Mouse (Mus musculus) ES-Bruce4 (cell line): ENCODE data around the gene Hus1. TPM values are rescaled to one million over a fixed set of nuclear protein-coding genes. Genes with fewer than 3 reads are reported as not detected.
A peak's percentile ranks its signal among the peaks of the same experiment; 100 is the strongest.

Experiments used
- H3K27ac ChIP-seq: 2 replicates; pipeline ENCODE4 v1.5.1; 2012; ENCODE audit warnings: low read length, inconsistent platforms; ENCODE audit not compliant: insufficient read depth
- H3K27me3 ChIP-seq: 2 replicates; pipeline ENCODE4 v1.6.1; 2012; ENCODE audit warnings: mild to moderate bottlenecking, low read length, inconsistent platforms; ENCODE audit not compliant: control insufficient read depth, poor library complexity, insufficient read depth, severe bottlenecking
- H3K36me3 ChIP-seq: 2 replicates; pipeline ENCODE4 v1.6.1; 2012; ENCODE audit warnings: inconsistent platforms, mild to moderate bottlenecking, low read length, moderate library complexity; ENCODE audit not compliant: control insufficient read depth, poor library complexity, insufficient read depth, severe bottlenecking
- H3K4me1 ChIP-seq: one replicate; pipeline ENCODE4 v1.8.1; 2011; ENCODE audit warnings: low read length; ENCODE audit not compliant: control insufficient read depth, insufficient read depth
- H3K4me3 ChIP-seq: 2 replicates; pipeline ENCODE4 v1.5.1; 2011; ENCODE audit warnings: low read depth, mild to moderate bottlenecking, low read length
- H3K9ac ChIP-seq: 2 replicates; pipeline ENCODE4 v1.6.1; 2012; ENCODE audit warnings: low read depth, mild to moderate bottlenecking, inconsistent platforms; ENCODE audit not compliant: poor library complexity, severe bottlenecking
- H3K9me3 ChIP-seq: replicated peaks from 2 replicates; pipeline ENCODE4 v1.6.1; 2012; ENCODE audit warnings: mild to moderate bottlenecking, low read length, inconsistent platforms; ENCODE audit not compliant: control insufficient read depth, poor library complexity, insufficient read depth, severe bottlenecking
- CTCF ChIP-seq: IDR thresholded peaks from one replicate; pipeline ENCODE4 v1.8.1; 2011; ENCODE audit warnings: low read depth, low read length
- EP300 ChIP-seq: IDR thresholded peaks from 2 replicates; pipeline ENCODE4 v1.6.1; 2011; ENCODE audit warnings: low read depth, low read length; ENCODE audit not compliant: insufficient read depth
- POLR2A ChIP-seq: IDR thresholded peaks from one replicate; pipeline ENCODE4 v1.8.1; 2011; ENCODE audit warnings: low read length; ENCODE audit not compliant: insufficient read depth
- polyA plus RNA-seq: library from polyadenylated mRNA; stranded (reverse); fragments of >200 nt; gene quantifications from 2 replicates; pipeline ENCODE4 v1.2.4, GENCODE M21; 2011; ENCODE audit warnings: low read depth; ENCODE audit not compliant: missing spikeins, insufficient read depth, insufficient read length

Hus1 gene
- polyA plus RNA-seq, 1 experiment, result 33.7 TPM

DNA sequence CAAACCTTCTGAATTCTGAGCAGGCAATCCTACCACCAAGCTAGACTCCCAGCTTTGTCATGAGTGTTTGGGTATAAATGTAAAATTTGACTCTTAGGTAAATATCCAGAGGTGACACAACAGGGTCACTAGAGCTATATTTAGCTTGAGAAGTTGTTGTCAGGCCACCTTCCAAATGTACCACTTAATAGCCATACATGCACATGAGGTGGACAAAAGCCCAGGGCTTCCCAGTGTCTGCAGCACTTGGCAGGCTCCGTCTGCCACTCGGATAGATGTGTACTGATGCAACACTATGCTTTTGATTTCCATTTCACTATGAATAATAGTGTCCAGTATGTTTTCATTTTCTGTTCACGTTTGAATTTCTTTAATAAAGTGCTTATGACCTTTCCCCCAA lies 14.2 kb upstream of the Hus1 start:
- Histone ChIP-seq H3K4me3 (no peak overlapping the region), H3K4me1 (no peaks in the 10 kb centered on the region), H3K9ac (no peak overlapping the region), H3K27ac (no peak overlapping the region), H3K36me3 (no peaks in the 10 kb centered on the region), H3K27me3 (no peaks in the 10 kb centered on the region), H3K9me3 (no peaks in the 10 kb centered on the region)
- TF ChIP-seq POLR2A (no peak), EP300 (no peak), CTCF (no peak)

DNA sequence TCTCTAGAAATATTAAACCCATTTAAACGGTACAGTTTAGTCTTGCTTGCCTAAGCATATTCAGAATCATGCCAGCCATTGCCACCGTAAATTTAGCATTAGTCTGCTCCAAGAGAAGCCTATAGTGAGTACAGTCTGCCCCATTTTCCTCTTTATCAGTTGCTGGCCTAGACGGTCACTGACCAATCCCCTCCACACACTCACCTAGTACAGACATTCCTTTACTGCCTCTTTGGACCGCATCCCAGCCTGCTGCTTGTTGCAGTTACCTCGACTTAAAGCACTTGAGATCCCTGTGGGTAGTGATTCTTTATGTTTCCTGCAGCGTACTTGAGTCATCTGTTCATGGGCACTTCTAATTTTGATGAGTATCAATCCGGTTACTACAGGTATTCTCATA lies 13.8 kb upstream of the Hus1 start:
- no peak overlapping the region for H3K27ac ChIP-seq
- H3K4me3 ChIP-seq, result no peak overlapping the region
- H3K27me3 ChIP-seq, result no peaks in the 10 kb centered on the region
- no peaks in the 10 kb centered on the region for H3K4me1 ChIP-seq
- no peak overlapping the region for H3K9ac ChIP-seq
- H3K36me3 ChIP-seq, result no peaks in the 10 kb centered on the region
- no peaks in the 10 kb centered on the region for H3K9me3 ChIP-seq
- TF ChIP-seq POLR2A, result no peak
- no peak for TF ChIP-seq CTCF
- no peak for TF ChIP-seq EP300

DNA sequence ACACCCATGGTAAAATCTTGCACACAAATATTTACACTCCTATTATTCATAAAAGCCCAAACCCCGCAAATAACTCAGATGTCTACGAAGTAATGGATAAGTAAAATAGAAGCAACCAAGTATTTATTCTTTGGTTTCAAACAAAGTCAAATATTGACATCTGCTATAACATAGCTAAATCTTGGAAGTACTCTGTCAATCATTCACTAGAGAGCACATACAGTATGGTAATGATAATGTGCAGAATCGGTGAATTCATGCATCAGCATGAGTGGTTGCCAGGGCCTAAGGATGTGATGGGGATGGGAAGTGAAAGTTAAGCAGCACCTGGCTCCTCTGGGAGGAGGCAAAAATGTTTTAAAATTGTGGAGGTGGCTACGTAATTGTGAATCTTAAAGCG lies 9.2 kb upstream of the Hus1 start:
- Histone ChIP-seq H3K27me3 (no peaks in the 10 kb centered on the region), H3K4me1 (no peaks in the 10 kb centered on the region), H3K27ac (no peak overlapping the region), H3K9me3 (no peaks in the 10 kb centered on the region), H3K9ac (no peak overlapping the region), H3K4me3 (no peak overlapping the region), H3K36me3 (no peaks in the 10 kb centered on the region)
- no peak for TF ChIP-seq POLR2A
- no peak for TF ChIP-seq CTCF
- TF ChIP-seq EP300, result no peak

- no peaks in the 10 kb centered on the region for H3K4me1 ChIP-seq
- H3K9ac ChIP-seq, result no peak overlapping the region
- H3K36me3 ChIP-seq, result no peaks in the 10 kb centered on the region
- no peak overlapping the region for H3K4me3 ChIP-seq
- H3K27ac ChIP-seq, result no peak overlapping the region
- TF ChIP-seq EP300, result no peak
- TF ChIP-seq POLR2A, result no peak
- TF ChIP-seq CTCF, result no peak
- no peaks in the 10 kb centered on the region for H3K9me3 ChIP-seq
- H3K27me3 ChIP-seq, result peaks cover 2% of the 10 kb centered on the region; the same call in 1 of the 2 replicates
Observed at GRCm38 (mm10) chr11:9018491-9019267, 7.7 kb upstream of the Hus1 start.

DNA sequence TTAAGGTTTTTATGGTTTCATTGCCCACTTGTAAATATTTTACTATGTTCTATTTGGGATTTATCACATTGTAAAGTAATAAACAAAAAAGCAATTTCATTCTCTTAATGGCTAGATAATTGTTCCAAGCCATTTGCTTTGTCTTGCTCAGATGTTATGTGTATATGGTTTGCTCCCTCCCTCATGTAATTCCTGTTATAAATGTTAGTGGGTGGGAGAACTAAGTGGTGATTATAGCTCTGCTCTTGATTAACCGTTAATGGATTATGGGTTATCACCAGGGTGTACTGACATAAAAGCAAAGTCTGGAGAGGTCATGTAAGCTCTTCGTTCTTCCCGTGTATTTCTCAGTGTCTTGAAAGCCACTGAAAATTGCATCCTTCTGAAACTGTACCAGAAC lies 3.7 kb upstream of the Hus1 start:
- Histone ChIP-seq H3K27me3 (peaks cover 2% of the 10 kb centered on the region; the same call in 1 of the 2 replicates), H3K9me3 (no peaks in the 10 kb centered on the region), H3K4me1 (no peaks in the 10 kb centered on the region), H3K36me3 (no peaks in the 10 kb centered on the region), H3K9ac (no peak overlapping the region), H3K4me3 (no peak overlapping the region), H3K27ac (no peak overlapping the region)
- TF ChIP-seq POLR2A (no peak), EP300 (no peak)

DNA sequence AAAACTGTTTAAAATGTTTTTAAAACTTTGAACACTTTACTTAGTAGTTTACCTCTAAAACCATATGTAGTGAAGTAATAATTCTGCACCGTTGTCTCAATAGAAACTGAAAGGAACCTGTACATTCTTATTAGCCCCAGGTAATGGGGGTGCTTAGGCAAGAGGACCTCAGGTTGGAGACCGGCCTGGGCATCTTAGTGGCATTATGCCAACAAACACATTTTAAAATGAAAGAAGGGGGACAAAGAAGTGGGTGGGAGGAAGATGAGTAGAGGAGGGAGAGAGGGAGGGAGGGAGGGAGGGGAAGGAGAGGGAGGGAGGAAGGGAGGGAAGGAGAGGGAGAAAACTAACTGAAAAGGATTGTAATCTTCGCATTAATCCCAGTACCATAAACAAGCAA lies 357 bp upstream of the Hus1 start:
- Histone ChIP-seq H3K4me3 (peak overlapping the region; percentile 94), H3K36me3 (peaks cover 10% of the 10 kb centered on the region; the same call in 1 of the 2 replicates), H3K9ac (peak overlapping the region; percentile 85), H3K4me1 (no peaks in the 10 kb centered on the region), H3K9me3 (no peaks in the 10 kb centered on the region), H3K27me3 (peaks cover 2% of the 10 kb centered on the region; the same call in 1 of the 2 replicates), H3K27ac (no peak overlapping the region)
- no peak for TF ChIP-seq POLR2A
- no peak for TF ChIP-seq CTCF
- no peak for TF ChIP-seq EP300
